Mouse (Mus musculus): Measurements from ENCODE around the gene Cdh3. TPM values are rescaled to one million over a fixed set of nuclear protein-coding genes. Genes with fewer than 3 reads are reported as not detected.
"Not testable (repeated sequence)": the region's sequence is repeated elsewhere in the genome, so short reads cannot be mapped to it uniquely, and the experiment has no call there.

Gene Cdh3
- polyA plus RNA-seq, 1 experiment: not detected

- H3K4me3 ChIP-seq (ENCODE audit: insufficient read depth, low read depth, low read length); H3K27ac ChIP-seq (replicated peaks; ENCODE audit: low read depth, low read length); H3K4me1 ChIP-seq (ENCODE audit: control insufficient read depth, insufficient read depth, insufficient read length, low read length): not testable (repeated sequence)
Observed at GRCm38 (mm10) chr8:106573168-106573567, 62.5 kb downstream of the Cdh3 start, which contains the start of gene Gm10073. Gene Gm10073, minus strand, starts transcription at chr8:106573461.

GRCm38 (mm10) chr8:106574283-106574682 lies 63.6 kb downstream of the Cdh3 start:
- Histone ChIP-seq H3K27ac (replicated peaks; ENCODE audit: low read depth, low read length) (no peak overlapping the region), H3K4me3 (ENCODE audit: insufficient read depth, low read depth, low read length) (no peak overlapping the region), H3K4me1 (ENCODE audit: control insufficient read depth, insufficient read depth, insufficient read length, low read length) (no peaks in the 10 kb centered on the region)

GRCm38 (mm10) chr8:106576849-106577555 lies 66.3 kb downstream of the Cdh3 start:
- Histone ChIP-seq H3K27ac (replicated peaks; ENCODE audit: low read depth, low read length) (no peak overlapping the region), H3K4me1 (ENCODE audit: control insufficient read depth, insufficient read depth, insufficient read length, low read length) (no peaks in the 10 kb centered on the region), H3K4me3 (ENCODE audit: insufficient read depth, low read depth, low read length) (no peak overlapping the region)

- H3K4me3 ChIP-seq (ENCODE audit: insufficient read depth, low read depth, low read length): no peak overlapping the region
- no peak overlapping the region for H3K27ac ChIP-seq (replicated peaks; ENCODE audit: low read depth, low read length)
- H3K4me1 ChIP-seq (ENCODE audit: control insufficient read depth, insufficient read depth, insufficient read length, low read length): no peaks in the 10 kb centered on the region
Observed at GRCm38 (mm10) chr8:106579510-106579909, 68.8 kb downstream of the Cdh3 start.

- H3K4me1 ChIP-seq (ENCODE audit: control insufficient read depth, insufficient read depth, insufficient read length, low read length): no peaks in the 10 kb centered on the region
- H3K27ac ChIP-seq (replicated peaks; ENCODE audit: low read depth, low read length): no peak overlapping the region
- H3K4me3 ChIP-seq (ENCODE audit: insufficient read depth, low read depth, low read length): no peak overlapping the region
Observed at GRCm38 (mm10) chr8:106581344-106582088, 70.8 kb downstream of the Cdh3 start.

GRCm38 (mm10) chr8:106584942-106585670 lies 74.4 kb downstream of the Cdh3 start:
- no peak overlapping the region for H3K4me3 ChIP-seq (ENCODE audit: insufficient read depth, low read depth, low read length)
- no peaks in the 10 kb centered on the region for H3K4me1 ChIP-seq (ENCODE audit: control insufficient read depth, insufficient read depth, insufficient read length, low read length)
- H3K27ac ChIP-seq (replicated peaks; ENCODE audit: low read depth, low read length): no peak overlapping the region

GRCm38 (mm10) chr8:106585671-106586037 lies 75.0 kb downstream of the Cdh3 start:
- Histone ChIP-seq H3K4me3 (ENCODE audit: insufficient read depth, low read depth, low read length) (no peak overlapping the region), H3K27ac (replicated peaks; ENCODE audit: low read depth, low read length) (no peak overlapping the region), H3K4me1 (ENCODE audit: control insufficient read depth, insufficient read depth, insufficient read length, low read length) (no peaks in the 10 kb centered on the region)

GRCm38 (mm10) chr8:106586896-106587295 lies 76.2 kb downstream of the Cdh3 start:
- H3K27ac ChIP-seq (replicated peaks; ENCODE audit: low read depth, low read length): no peak overlapping the region
- no peak overlapping the region for H3K4me3 ChIP-seq (ENCODE audit: insufficient read depth, low read depth, low read length)
- H3K4me1 ChIP-seq (ENCODE audit: control insufficient read depth, insufficient read depth, insufficient read length, low read length): no peaks in the 10 kb centered on the region

- Histone ChIP-seq H3K27ac (replicated peaks; ENCODE audit: low read depth, low read length) (no peak overlapping the region), H3K4me3 (ENCODE audit: insufficient read depth, low read depth, low read length) (no peak overlapping the region), H3K4me1 (ENCODE audit: control insufficient read depth, insufficient read depth, insufficient read length, low read length) (no peaks in the 10 kb centered on the region)
Observed at GRCm38 (mm10) chr8:106588443-106589431, 78.0 kb downstream of the Cdh3 start.

- no peak overlapping the region for H3K27ac ChIP-seq (replicated peaks; ENCODE audit: low read depth, low read length)
- H3K4me1 ChIP-seq (ENCODE audit: control insufficient read depth, insufficient read depth, insufficient read length, low read length): no peaks in the 10 kb centered on the region
- no peak overlapping the region for H3K4me3 ChIP-seq (ENCODE audit: insufficient read depth, low read depth, low read length)
Observed at GRCm38 (mm10) chr8:106592458-106592857, 81.8 kb downstream of the Cdh3 start.

- H3K4me1 ChIP-seq (ENCODE audit: control insufficient read depth, insufficient read depth, insufficient read length, low read length); H3K27ac ChIP-seq (replicated peaks; ENCODE audit: low read depth, low read length); H3K4me3 ChIP-seq (ENCODE audit: insufficient read depth, low read depth, low read length): not testable (repeated sequence)
Observed at GRCm38 (mm10) chr8:106595623-106596022, 84.9 kb downstream of the Cdh3 start.

- Histone ChIP-seq H3K4me1 (ENCODE audit: control insufficient read depth, insufficient read depth, insufficient read length, low read length) (no peaks in the 10 kb centered on the region), H3K27ac (replicated peaks; ENCODE audit: low read depth, low read length) (no peak overlapping the region)
Observed at GRCm38 (mm10) chr8:106597067-106597466, 86.4 kb downstream of the Cdh3 start.

GRCm38 (mm10) chr8:106599265-106599979 lies 88.7 kb downstream of the Cdh3 start:
- Histone ChIP-seq H3K27ac (replicated peaks; ENCODE audit: low read depth, low read length) (no peak overlapping the region), H3K4me1 (ENCODE audit: control insufficient read depth, insufficient read depth, insufficient read length, low read length) (peaks cover 4% of the 10 kb centered on the region; the same call in 1 of the 2 replicates)

More at GRCm38 (mm10) chr8:106597067-106597466, 86.4 kb downstream of the Cdh3 start:
- no peak overlapping the region for H3K4me3 ChIP-seq (ENCODE audit: insufficient read depth, low read depth, low read length)

More at GRCm38 (mm10) chr8:106599265-106599979, 88.7 kb downstream of the Cdh3 start:
- H3K4me3 ChIP-seq (ENCODE audit: insufficient read depth, low read depth, low read length): no peak overlapping the region
